Mouse (Mus musculus): ENCODE measurements at regions not wholly inside any gene's neighbourhood (a gene's known extent, or its start where the extent isn't known, plus 50 kb on each side); places are given as distances from the start of the nearest gene placed in this dataset.
"Not testable (repeated sequence)": the region's sequence is repeated elsewhere in the genome, so short reads cannot be mapped to it uniquely, and the experiment has no call there.

DNA sequence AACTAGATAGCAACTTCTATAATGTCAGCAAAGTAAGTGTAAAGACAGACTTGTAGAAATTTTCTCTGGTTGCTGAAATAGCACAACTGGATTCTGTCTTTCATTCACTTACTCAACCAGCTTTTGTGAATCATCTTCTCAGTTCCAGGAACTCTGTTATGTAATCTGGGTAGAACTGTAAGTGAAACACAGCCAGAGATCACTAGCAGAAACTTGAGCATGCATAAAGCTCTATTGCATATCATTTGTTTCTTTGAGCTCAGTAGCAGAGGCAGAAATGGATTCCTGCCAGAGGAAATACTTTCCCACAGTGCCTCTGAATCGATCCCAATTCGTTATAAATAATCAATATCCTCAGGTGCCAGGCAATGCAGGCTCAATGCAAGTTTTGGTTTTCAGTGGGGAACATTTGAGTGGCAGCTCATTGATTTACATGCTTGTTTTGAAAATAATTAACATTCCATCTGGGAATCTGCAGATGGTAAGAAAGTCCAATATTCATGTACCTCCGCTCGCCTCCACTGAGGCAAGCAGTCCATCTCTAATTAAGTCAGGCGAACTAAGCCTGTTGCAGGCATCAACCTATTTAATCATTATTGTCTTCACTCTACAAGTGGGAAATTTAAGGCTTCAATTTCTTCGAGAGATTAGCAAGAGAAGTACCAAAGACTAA, 137.5 kb upstream of the Ghr start:
- ATAC-seq (replicated peaks; ENCODE audit: extremely low read depth, insufficient read depth, low FRiP score) = no peak
- Histone ChIP-seq H3K9me3 (replicated peaks; ENCODE audit: control insufficient read depth, low read length) (no peaks in the 10 kb centered on the region), H3K27me3 (ENCODE audit: control insufficient read depth, insufficient read depth, low read length) (no peaks in the 10 kb centered on the region), H3K27ac (ENCODE audit: low read length) (no peak overlapping the region), H3K4me3 (ENCODE audit: low read length) (no peak overlapping the region), H3K4me1 (ENCODE audit: control insufficient read depth, insufficient read depth, low read length) (no peaks in the 10 kb centered on the region), H3K9ac (ENCODE audit: low read length) (no peak overlapping the region), H3K36me3 (ENCODE audit: control insufficient read depth, insufficient read depth) (no peaks in the 10 kb centered on the region), H3K4me2 (ENCODE audit: low read depth, low read length) (no peak overlapping the region)
- WGBS = 81% methylated on average over 6 of the region's 6 CpGs

DNA sequence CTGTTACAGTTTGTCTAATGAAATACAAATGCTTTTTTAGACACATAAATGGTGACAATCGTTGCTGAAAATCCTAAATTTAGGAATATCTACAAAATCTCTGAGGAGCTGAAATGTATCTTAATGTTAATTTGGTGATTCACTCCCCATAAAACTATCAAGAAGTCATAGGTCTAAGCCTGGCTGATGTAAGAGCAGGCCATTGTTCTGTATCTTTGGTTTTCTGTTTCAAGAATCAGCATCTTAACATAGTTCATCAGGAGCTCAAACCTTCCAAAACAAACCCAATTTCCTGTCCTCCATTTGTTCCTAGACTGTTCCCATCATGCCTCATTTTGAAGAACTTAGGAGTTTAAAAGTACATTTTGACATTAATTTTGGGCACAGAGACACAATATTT, 128.5 kb upstream of the Ghr start:
- Histone ChIP-seq H3K4me3 (ENCODE audit: low read length) (no peak overlapping the region), H3K27ac (ENCODE audit: low read length) (no peak overlapping the region), H3K9ac (ENCODE audit: low read length) (no peak overlapping the region), H3K9me3 (replicated peaks; ENCODE audit: control insufficient read depth, low read length) (no peaks in the 10 kb centered on the region), H3K27me3 (ENCODE audit: control insufficient read depth, insufficient read depth, low read length) (no peaks in the 10 kb centered on the region), H3K4me2 (ENCODE audit: low read depth, low read length) (no peak overlapping the region), H3K36me3 (ENCODE audit: control insufficient read depth, insufficient read depth) (no peaks in the 10 kb centered on the region), H3K4me1 (ENCODE audit: control insufficient read depth, insufficient read depth, low read length) (no peaks in the 10 kb centered on the region)
- ATAC-seq (replicated peaks; ENCODE audit: extremely low read depth, insufficient read depth, low FRiP score) = no peak
- WGBS = 73% methylated on average over 1 of the region's 1 CpGs

DNA sequence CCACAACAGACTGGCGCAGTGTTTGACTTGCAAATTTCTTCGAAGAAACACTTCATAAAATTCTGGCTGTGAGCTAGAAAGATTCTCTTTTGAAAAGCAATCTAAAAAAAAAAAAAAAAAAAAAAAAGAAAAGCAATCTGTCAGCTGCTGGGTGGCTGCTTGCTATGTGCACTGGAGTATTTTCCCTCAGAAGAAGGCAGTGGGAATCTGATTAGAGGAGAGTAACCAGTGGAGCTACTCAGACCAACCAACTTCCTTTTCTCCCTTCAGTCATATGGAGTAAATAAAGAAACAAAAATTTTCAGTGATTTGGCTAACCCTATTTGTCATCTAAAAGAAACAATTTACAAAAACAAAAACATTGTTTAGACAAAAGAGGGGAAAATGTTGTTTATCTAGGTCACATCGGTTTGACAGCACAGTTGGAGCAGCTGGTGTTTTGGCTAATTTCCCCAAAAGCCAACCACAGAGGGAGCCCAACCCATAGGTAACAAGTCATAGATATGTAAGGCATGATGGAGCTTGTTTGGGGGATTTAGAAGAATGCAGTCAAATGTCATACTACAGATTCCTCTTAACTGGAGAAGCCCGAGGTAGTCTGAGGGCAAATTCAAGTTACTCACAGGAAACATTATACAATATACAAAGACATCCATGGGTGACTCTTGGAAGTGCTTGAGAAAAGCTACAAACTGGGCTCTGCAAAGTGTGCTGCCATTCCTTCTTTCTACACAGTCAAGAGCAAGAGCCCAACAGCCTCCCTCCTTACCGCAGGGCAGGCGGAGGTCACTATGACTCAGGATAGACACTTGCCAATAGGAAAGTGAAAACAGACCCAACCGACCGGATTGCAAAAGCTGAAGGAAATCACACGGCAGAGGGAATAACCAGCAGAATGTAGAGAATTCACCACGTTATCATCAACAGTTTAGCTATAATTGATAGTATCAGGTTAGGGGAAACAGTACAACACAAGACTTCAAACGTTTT, 124.1 kb upstream of the Ghr start:
- 66% methylated on average over 11 of the region's 11 CpGs for WGBS
- H3K4me3 ChIP-seq (ENCODE audit: low read length) = no peak overlapping the region
- no peak overlapping the region for H3K27ac ChIP-seq (ENCODE audit: low read length)
- H3K4me2 ChIP-seq (ENCODE audit: low read depth, low read length) = no peak overlapping the region
- H3K9ac ChIP-seq (ENCODE audit: low read length) = no peak overlapping the region
- H3K4me1 ChIP-seq (ENCODE audit: control insufficient read depth, insufficient read depth, low read length) = no peaks in the 10 kb centered on the region
- H3K36me3 ChIP-seq (ENCODE audit: control insufficient read depth, insufficient read depth) = no peaks in the 10 kb centered on the region
- ATAC-seq (replicated peaks; ENCODE audit: extremely low read depth, insufficient read depth, low FRiP score) = no peak
- H3K9me3 ChIP-seq (replicated peaks; ENCODE audit: control insufficient read depth, low read length) = no peaks in the 10 kb centered on the region
- H3K27me3 ChIP-seq (ENCODE audit: control insufficient read depth, insufficient read depth, low read length) = no peaks in the 10 kb centered on the region

DNA sequence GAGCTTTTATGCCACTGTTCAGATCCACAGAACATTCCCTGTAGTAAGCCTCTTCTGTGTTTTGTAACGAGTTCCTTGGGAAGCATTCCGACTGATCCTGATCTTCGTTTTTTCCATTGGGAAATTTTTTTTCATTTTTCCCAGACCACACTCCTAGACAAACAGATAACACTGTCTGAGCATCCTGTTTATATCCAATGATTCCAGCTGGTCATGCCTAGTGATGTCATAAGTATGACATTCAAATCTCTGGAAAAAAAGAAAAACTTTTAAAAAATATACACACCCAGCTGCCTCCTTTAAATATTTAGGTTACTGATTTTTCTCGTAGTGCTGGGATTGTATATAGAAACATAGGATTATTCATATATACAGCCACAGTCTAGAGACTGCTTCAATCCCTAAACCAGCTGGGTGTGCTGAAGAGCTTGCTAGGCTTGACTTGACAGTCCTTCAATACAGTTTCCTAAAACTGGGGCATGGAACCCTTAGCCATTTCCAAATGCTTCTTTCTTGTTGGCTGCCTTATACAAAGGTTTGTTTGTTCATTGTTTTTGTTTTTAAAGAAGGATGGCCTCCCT, 116.0 kb upstream of the Ghr start:
- Histone ChIP-seq H3K9ac (ENCODE audit: low read length) (no peak overlapping the region), H3K4me3 (ENCODE audit: low read length) (no peak overlapping the region), H3K9me3 (replicated peaks; ENCODE audit: control insufficient read depth, low read length) (no peaks in the 10 kb centered on the region), H3K27me3 (ENCODE audit: control insufficient read depth, insufficient read depth, low read length) (no peaks in the 10 kb centered on the region), H3K36me3 (ENCODE audit: control insufficient read depth, insufficient read depth) (no peaks in the 10 kb centered on the region), H3K4me1 (ENCODE audit: control insufficient read depth, insufficient read depth, low read length) (no peaks in the 10 kb centered on the region), H3K4me2 (ENCODE audit: low read depth, low read length) (no peak overlapping the region), H3K27ac (ENCODE audit: low read length) (no peak overlapping the region)
- 53% methylated on average over 4 of the region's 4 CpGs for WGBS
- ATAC-seq (replicated peaks; ENCODE audit: extremely low read depth, insufficient read depth, low FRiP score) = no peak

DNA sequence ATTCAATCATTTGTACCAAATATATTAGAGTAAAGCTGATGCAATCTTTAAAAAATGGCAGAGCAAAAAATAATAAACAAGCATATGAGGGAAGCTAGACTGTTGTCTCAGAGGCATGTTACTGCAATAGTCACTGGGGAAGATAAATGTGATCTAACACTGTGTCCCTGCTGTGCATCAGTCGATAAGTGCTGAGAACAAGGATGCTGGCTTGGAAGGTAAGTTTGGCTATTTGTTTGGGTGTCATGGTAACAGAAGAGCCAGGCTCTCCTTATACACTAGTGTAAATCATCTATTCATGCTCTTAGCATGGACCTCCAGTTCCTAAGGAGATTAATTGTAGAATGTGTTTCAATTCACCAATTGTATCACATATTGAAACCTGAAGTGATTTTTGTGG, 102.0 kb upstream of the Ghr start:
- 67% methylated on average over 1 of the region's 1 CpGs for WGBS
- Histone ChIP-seq H3K4me2 (ENCODE audit: low read depth, low read length) (no peak overlapping the region), H3K9me3 (replicated peaks; ENCODE audit: control insufficient read depth, low read length) (no peaks in the 10 kb centered on the region), H3K27ac (ENCODE audit: low read length) (no peak overlapping the region), H3K4me1 (ENCODE audit: control insufficient read depth, insufficient read depth, low read length) (no peaks in the 10 kb centered on the region), H3K36me3 (ENCODE audit: control insufficient read depth, insufficient read depth) (no peaks in the 10 kb centered on the region), H3K4me3 (ENCODE audit: low read length) (no peak overlapping the region), H3K9ac (ENCODE audit: low read length) (no peak overlapping the region), H3K27me3 (ENCODE audit: control insufficient read depth, insufficient read depth, low read length) (no peaks in the 10 kb centered on the region)
- ATAC-seq (replicated peaks; ENCODE audit: extremely low read depth, insufficient read depth, low FRiP score) = no peak

DNA sequence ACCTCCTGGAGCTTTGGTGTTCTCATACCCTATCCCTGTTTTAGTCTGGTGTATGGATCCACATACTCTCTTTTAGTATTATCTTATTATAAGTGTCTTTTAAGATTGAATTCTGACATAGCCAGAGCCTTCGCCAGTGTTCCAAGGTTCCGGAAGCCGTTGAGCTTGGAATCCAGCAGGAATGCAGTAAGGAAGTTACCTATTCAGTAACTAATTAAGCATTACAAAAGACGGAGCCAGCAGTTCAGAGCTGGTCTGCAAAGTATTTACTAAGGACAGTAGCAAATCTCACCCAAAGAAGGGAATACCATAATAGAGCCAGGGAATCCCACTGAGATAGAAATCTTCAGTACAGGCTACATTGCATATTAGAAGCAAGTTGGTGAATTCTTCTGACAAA, 93.7 kb upstream of the Ghr start:
- WGBS = 48% methylated on average over 4 of the region's 4 CpGs
- not testable (repeated sequence) for H3K9ac ChIP-seq (ENCODE audit: low read length); H3K27ac ChIP-seq (ENCODE audit: low read length)

DNA sequence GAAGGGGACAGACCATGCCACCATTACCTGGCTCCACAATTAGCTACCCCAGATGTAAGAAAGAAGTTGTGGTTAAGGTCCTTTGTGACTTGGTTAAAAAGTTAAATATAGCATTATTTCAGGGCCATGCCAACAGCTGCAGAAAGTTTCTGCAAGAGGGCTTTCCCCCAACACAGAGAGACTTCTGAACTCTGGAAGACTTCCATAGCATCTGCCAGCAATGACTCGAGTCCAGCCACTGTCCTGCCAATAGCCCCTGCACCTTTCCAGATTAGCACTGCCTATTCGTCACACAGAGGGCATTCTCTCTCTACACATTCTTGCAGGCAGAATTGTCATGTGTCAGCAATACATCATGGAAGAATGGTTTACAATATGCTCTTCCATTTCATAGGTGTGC, 89.3 kb upstream of the Ghr start:
- no peak for ATAC-seq (replicated peaks; ENCODE audit: extremely low read depth, insufficient read depth, low FRiP score)
- no peaks in the 10 kb centered on the region for H3K9me3 ChIP-seq (replicated peaks; ENCODE audit: control insufficient read depth, low read length)
- no peaks in the 10 kb centered on the region for H3K4me1 ChIP-seq (ENCODE audit: control insufficient read depth, insufficient read depth, low read length)
- H3K36me3 ChIP-seq (ENCODE audit: control insufficient read depth, insufficient read depth) = no peaks in the 10 kb centered on the region
- WGBS = 79% methylated on average over 2 of the region's 2 CpGs
- no peak overlapping the region for H3K4me3 ChIP-seq (ENCODE audit: low read length)
- no peaks in the 10 kb centered on the region for H3K27me3 ChIP-seq (ENCODE audit: control insufficient read depth, insufficient read depth, low read length)
- no peak overlapping the region for H3K4me2 ChIP-seq (ENCODE audit: low read depth, low read length)
- H3K27ac ChIP-seq (ENCODE audit: low read length) = no peak overlapping the region
- H3K9ac ChIP-seq (ENCODE audit: low read length) = no peak overlapping the region

More for the DNA sequence above, 93.7 kb upstream of the Ghr start:
- H3K36me3 ChIP-seq (ENCODE audit: control insufficient read depth, insufficient read depth); H3K4me1 ChIP-seq (ENCODE audit: control insufficient read depth, insufficient read depth, low read length); H3K4me3 ChIP-seq (ENCODE audit: low read length); ATAC-seq (replicated peaks; ENCODE audit: extremely low read depth, insufficient read depth, low FRiP score); H3K9me3 ChIP-seq (replicated peaks; ENCODE audit: control insufficient read depth, low read length); H3K4me2 ChIP-seq (ENCODE audit: low read depth, low read length); H3K27me3 ChIP-seq (ENCODE audit: control insufficient read depth, insufficient read depth, low read length): not testable (repeated sequence)

DNA sequence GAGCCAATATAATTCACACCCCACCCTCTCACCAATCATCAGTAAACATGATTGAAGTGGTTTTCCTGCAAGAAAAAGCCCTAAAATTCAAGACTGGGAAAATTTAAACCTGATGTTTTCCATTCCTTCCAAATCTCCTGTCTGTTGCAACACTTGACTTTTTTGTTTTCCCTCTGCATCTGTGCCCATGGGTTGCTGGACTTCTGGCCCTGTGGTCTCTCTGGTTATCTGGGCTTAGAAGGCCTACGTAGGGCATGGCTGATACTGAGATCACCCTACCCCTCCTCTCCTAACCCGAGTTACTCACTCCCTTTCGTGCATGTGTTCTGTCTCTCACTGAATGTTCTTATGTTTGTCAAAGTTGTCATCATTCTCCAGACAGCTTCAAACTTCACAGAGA, 87.9 kb upstream of the Ghr start:
- H3K4me3 ChIP-seq (ENCODE audit: low read length) = no peak overlapping the region
- H3K9me3 ChIP-seq (replicated peaks; ENCODE audit: control insufficient read depth, low read length) = no peaks in the 10 kb centered on the region
- no peak for ATAC-seq (replicated peaks; ENCODE audit: extremely low read depth, insufficient read depth, low FRiP score)
- no peaks in the 10 kb centered on the region for H3K4me1 ChIP-seq (ENCODE audit: control insufficient read depth, insufficient read depth, low read length)
- no peak overlapping the region for H3K4me2 ChIP-seq (ENCODE audit: low read depth, low read length)
- no peak overlapping the region for H3K27ac ChIP-seq (ENCODE audit: low read length)
- no peaks in the 10 kb centered on the region for H3K27me3 ChIP-seq (ENCODE audit: control insufficient read depth, insufficient read depth, low read length)
- WGBS = 47% methylated on average over 3 of the region's 3 CpGs
- H3K9ac ChIP-seq (ENCODE audit: low read length) = no peak overlapping the region
- H3K36me3 ChIP-seq (ENCODE audit: control insufficient read depth, insufficient read depth) = no peaks in the 10 kb centered on the region

DNA sequence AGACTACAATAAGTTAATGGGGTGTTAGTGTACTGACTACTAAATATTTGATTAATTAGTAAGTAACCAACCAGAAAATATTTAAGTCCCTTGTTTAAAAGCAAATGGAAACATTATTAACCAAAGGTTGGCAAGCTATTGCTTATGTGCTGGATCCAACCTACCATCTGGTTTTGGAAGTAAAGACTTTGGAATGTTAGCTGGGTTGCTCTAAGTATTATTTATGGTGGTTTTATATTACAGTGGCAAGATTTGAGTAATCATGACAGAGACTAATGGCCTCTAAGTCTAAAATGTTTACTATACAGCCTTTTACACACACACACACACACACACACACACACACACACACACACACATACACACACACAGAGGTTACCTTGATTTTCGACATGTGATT, 86.1 kb upstream of the Ghr start:
- no peak overlapping the region for H3K4me3 ChIP-seq (ENCODE audit: low read length)
- WGBS = 68% methylated on average over 1 of the region's 1 CpGs
- no peak for ATAC-seq (replicated peaks; ENCODE audit: extremely low read depth, insufficient read depth, low FRiP score)

More for the DNA sequence above, 86.1 kb upstream of the Ghr start:
- H3K36me3 ChIP-seq (ENCODE audit: control insufficient read depth, insufficient read depth) = no peaks in the 10 kb centered on the region
- H3K27ac ChIP-seq (ENCODE audit: low read length) = no peak overlapping the region
- no peaks in the 10 kb centered on the region for H3K4me1 ChIP-seq (ENCODE audit: control insufficient read depth, insufficient read depth, low read length)
- no peaks in the 10 kb centered on the region for H3K27me3 ChIP-seq (ENCODE audit: control insufficient read depth, insufficient read depth, low read length)
- no peak overlapping the region for H3K9ac ChIP-seq (ENCODE audit: low read length)
- no peaks in the 10 kb centered on the region for H3K9me3 ChIP-seq (replicated peaks; ENCODE audit: control insufficient read depth, low read length)
- no peak overlapping the region for H3K4me2 ChIP-seq (ENCODE audit: low read depth, low read length)

All from heart, embryonic 16.5 days (tissue).